Mouse (Mus musculus) liver, postnatal 0 days (tissue): ENCODE measurements around the gene Scel. TPM values are rescaled to one million over a fixed set of nuclear protein-coding genes. Genes with fewer than 3 reads are reported as not detected.

Experiments
- ATAC-seq: fragments of 200-750 bp; cut with Nextera tagmentation; 2 replicates; pipeline ENCODE4 v1.8.0; 2017; ENCODE audit warnings: mild to moderate bottlenecking, moderate library complexity
- DNase-seq: peaks from one replicate; pipeline ENCODE4 v3.0.0-alpha.2; 2016
- H3K27ac ChIP-seq: fragments of 300-500 bp; sonication (generic); 2 replicates; pipeline ENCODE4 v1.5.1; 2014; ENCODE audit warnings: antibody characterized with exemption, moderate library complexity, mild to moderate bottlenecking, low read depth
- H3K27me3 ChIP-seq: fragments of 300-500 bp; sonication (generic); 2 replicates; pipeline ENCODE4 v1.6.1; 2014; ENCODE audit warnings: low read length, control low read depth, mixed read lengths; ENCODE audit not compliant: insufficient read depth
- H3K36me3 ChIP-seq: fragments of 300-500 bp; sonication (generic); replicated peaks from 2 replicates; pipeline ENCODE4 v1.6.1; 2014; ENCODE audit warnings: mild to moderate bottlenecking, control low read depth, low read length, moderate library complexity, mixed read lengths; ENCODE audit not compliant: insufficient read depth
- H3K4me1 ChIP-seq: fragments of 300-500 bp; sonication (generic); 2 replicates; pipeline ENCODE4 v1.6.1; 2014; ENCODE audit warnings: antibody characterized with exemption, mild to moderate bottlenecking, control low read depth; ENCODE audit not compliant: insufficient read depth
- H3K4me2 ChIP-seq: fragments of 300-500 bp; sonication (generic); 2 replicates; pipeline ENCODE4 v1.6.1; 2014; ENCODE audit warnings: low read depth, mild to moderate bottlenecking, low read length, moderate library complexity, mixed read lengths
- H3K4me3 ChIP-seq: fragments of 300-500 bp; sonication (generic); 2 replicates; pipeline ENCODE4 v1.5.1; 2014; ENCODE audit warnings: low read depth, low read length
- H3K9ac ChIP-seq: fragments of 300-500 bp; sonication (generic); replicated peaks from 2 replicates; pipeline ENCODE4 v1.6.1; 2014; ENCODE audit warnings: mild to moderate bottlenecking, moderate library complexity
- H3K9me3 ChIP-seq: fragments of 300-500 bp; sonication (generic); 2 replicates; pipeline ENCODE4 v1.6.1; 2016; ENCODE audit warnings: mild to moderate bottlenecking, control low read depth, low read length, mixed read lengths
- CTCF ChIP-seq: sonication (generic); IDR thresholded peaks from 2 replicates; pipeline ENCODE4 v1.5.1; 2016; ENCODE audit warnings: antibody characterized with exemption, low read depth
- EP300 ChIP-seq: IDR thresholded peaks from 2 replicates; pipeline ENCODE4 v1.6.1; 2016; ENCODE audit warnings: antibody characterized with exemption, low read depth, mild to moderate bottlenecking
- WGBS: fragments of 180-500 bp; shearing (Covaris S2); extraction: QIAGEN DNeasy Blood & Tissue Kit; methylation state at CpG from one replicate; pipeline ENCODE4 v1.1.7; 2014; ENCODE audit not compliant: insufficient replicate concordance; 5-methylcytosine and 5-hydroxymethylcytosine counted together
- polyA plus RNA-seq: library from polyadenylated mRNA; unstranded; fragments of >200 nt; fragmentation: Nextera tagmentation; extraction: Ambion mirVana; gene quantifications from 2 replicates; pipeline ENCODE4 v1.2.1, GENCODE M21; 2015

The Scel gene
- polyA plus RNA-seq, 1 experiment from 2014 or later, result not detected

DNA sequence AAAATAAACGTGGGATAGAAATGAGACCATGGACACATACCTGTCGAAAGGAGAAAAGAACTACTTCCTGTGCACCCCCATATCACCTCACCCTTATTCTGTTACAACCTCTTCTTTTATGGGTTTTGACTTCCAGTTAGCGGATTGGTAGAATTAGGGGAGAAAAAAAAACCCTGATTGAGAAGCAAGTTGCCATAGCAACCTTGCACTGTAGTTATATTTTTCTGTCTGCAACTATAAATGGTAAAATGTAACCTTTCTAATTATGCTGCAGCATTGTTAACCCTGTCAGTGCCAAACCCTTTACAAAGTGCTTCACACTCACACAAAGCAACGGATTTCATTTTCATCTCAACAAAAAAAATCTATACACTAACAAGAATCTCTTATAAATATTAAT is 39.2 kb downstream of the Scel start:
- Histone ChIP-seq H3K27me3 (no peaks in the 10 kb centered on the region), H3K4me2 (no peak overlapping the region), H3K27ac (no peak overlapping the region), H3K4me3 (no peak overlapping the region), H3K9me3 (no peaks in the 10 kb centered on the region), H3K9ac (no peak overlapping the region), H3K36me3 (no peaks in the 10 kb centered on the region), H3K4me1 (no peaks in the 10 kb centered on the region)
- ATAC-seq, result no peak
- DNase-seq, result no peak
- 67% methylated on average over 4 of the region's 4 CpGs for whole genome bisulfite sequencing
- no peak for TF ChIP-seq CTCF
- no peak for TF ChIP-seq EP300

DNA sequence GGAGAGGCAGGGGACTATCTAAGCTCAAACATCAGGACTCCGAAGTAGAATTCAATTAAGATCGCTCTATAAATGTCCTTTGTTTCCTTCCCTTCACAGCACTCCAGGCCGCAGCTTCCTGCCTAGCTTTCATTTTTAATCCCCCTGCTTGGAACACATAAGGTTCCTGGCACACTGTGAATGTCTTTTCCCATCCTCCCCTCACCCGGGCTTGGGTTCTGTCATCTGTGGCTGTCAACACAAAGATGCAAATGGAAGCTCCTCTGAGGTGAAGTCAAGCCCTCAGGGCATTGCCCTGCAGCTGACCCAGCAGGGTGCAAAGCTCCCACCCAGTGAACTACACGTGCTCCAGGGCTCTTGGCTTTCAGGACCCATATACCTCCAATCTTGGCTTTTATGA is 43.5 kb downstream of the Scel start:
- Histone ChIP-seq H3K27me3 (no peaks in the 10 kb centered on the region), H3K27ac (no peak overlapping the region), H3K9ac (no peak overlapping the region), H3K9me3 (no peaks in the 10 kb centered on the region), H3K4me3 (no peak overlapping the region), H3K4me2 (no peak overlapping the region), H3K4me1 (no peaks in the 10 kb centered on the region), H3K36me3 (no peaks in the 10 kb centered on the region)
- 40% methylated on average over 5 of the region's 5 CpGs for WGBS
- ATAC-seq (no peak), DNase-seq (no peak)
- TF ChIP-seq CTCF, result no peak
- no peak for TF ChIP-seq EP300

DNA sequence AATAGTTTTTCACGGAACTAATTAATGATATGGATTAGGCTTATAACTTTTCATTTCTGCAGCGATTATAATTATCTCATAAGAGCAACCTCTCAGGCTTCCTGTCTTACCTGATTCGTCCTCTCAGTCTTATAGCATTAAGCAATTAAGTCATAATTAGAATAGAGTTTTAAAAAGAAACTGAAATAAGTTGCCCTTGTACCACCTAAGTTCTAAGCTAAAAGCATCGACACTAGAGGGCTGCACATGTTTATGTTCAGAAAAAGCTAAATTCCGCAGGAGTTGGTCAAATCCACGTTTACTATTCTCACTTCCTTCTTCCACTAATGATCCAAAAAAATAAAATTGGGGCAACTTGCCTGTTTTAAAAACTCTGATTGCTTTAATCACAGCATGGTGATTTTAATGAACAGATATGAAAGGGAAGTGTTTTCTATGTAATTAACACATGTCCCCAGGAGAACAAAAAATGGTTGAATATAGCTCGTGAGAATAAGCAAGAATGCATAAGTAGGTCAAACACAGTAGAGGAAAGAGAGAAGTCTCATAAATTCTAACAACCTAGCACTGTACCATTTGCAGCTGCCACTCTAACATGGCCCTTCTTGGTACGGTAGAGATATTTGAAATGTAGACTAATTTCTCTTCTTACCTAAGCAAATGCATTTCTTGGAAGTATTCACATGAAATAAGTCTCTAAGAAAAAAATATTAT is 48.4 kb downstream of the Scel start:
- no peak overlapping the region for H3K4me2 ChIP-seq
- H3K36me3 ChIP-seq, result no peaks in the 10 kb centered on the region
- TF ChIP-seq CTCF (no peak), EP300 (no peak)
- H3K9me3 ChIP-seq, result no peaks in the 10 kb centered on the region
- H3K27me3 ChIP-seq, result no peaks in the 10 kb centered on the region
- H3K4me1 ChIP-seq, result no peaks in the 10 kb centered on the region
- no peak overlapping the region for H3K9ac ChIP-seq
- H3K4me3 ChIP-seq, result no peak overlapping the region
- no peak for DNase-seq
- ATAC-seq, result no peak
- H3K27ac ChIP-seq, result no peak overlapping the region
- WGBS, result 78% methylated on average over 8 of the region's 8 CpGs

DNA sequence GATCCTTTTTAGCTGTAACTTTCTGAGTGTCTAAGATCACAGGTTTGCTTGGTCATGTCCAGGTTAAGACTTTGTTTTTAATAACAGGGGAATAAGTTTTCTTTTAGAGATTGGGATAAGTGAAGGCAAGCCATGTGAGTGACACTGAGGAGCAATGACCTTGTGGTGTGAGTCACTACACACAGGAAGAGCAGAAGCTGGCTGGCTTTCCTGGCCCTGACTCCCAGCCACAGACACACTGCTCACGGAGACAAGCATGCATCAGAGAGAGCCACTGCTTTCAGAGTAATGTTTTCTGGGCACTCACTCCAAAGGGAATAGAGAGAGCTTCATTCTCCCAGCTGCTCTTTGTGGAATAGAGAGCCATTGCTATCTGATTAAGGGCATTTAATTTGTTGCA is 54.8 kb downstream of the Scel start:
- no peaks in the 10 kb centered on the region for H3K36me3 ChIP-seq
- H3K27ac ChIP-seq, result no peak overlapping the region
- no peak overlapping the region for H3K9ac ChIP-seq
- WGBS, result 52% methylated on average over 1 of the region's 1 CpGs
- TF ChIP-seq CTCF (no peak), EP300 (no peak)
- H3K4me2 ChIP-seq, result no peak overlapping the region
- no peak overlapping the region for H3K4me3 ChIP-seq
- no peaks in the 10 kb centered on the region for H3K9me3 ChIP-seq
- DNase-seq (no peak), ATAC-seq (no peak)
- H3K27me3 ChIP-seq, result no peaks in the 10 kb centered on the region
- H3K4me1 ChIP-seq, result no peaks in the 10 kb centered on the region

DNA sequence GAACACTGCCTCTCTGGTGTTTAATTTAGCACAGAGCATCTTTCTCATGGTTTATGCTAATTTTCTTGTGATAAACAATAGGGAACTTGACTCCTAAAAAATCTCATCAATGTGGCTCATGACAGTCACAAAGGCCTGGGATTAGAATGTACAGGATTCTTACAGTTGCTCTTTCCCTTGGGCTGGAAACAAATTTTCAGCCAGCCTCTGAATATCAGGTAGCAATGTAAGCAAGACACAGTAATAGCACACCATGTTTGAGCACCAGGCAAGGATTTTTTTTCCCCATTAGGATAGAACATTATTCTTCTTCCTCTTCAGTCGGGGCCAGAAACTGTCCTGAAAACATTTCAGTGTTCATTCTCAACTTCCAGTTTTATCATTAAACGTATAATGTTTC is 55.3 kb downstream of the Scel start:
- Histone ChIP-seq H3K9me3 (no peaks in the 10 kb centered on the region), H3K27ac (no peak overlapping the region), H3K4me3 (no peak overlapping the region), H3K36me3 (no peaks in the 10 kb centered on the region), H3K27me3 (no peaks in the 10 kb centered on the region), H3K9ac (no peak overlapping the region), H3K4me2 (no peak overlapping the region), H3K4me1 (no peaks in the 10 kb centered on the region)
- DNase-seq (no peak), ATAC-seq (no peak)
- WGBS, result 50% methylated on average over 2 of the region's 2 CpGs
- TF ChIP-seq EP300 (no peak), CTCF (no peak)

DNA sequence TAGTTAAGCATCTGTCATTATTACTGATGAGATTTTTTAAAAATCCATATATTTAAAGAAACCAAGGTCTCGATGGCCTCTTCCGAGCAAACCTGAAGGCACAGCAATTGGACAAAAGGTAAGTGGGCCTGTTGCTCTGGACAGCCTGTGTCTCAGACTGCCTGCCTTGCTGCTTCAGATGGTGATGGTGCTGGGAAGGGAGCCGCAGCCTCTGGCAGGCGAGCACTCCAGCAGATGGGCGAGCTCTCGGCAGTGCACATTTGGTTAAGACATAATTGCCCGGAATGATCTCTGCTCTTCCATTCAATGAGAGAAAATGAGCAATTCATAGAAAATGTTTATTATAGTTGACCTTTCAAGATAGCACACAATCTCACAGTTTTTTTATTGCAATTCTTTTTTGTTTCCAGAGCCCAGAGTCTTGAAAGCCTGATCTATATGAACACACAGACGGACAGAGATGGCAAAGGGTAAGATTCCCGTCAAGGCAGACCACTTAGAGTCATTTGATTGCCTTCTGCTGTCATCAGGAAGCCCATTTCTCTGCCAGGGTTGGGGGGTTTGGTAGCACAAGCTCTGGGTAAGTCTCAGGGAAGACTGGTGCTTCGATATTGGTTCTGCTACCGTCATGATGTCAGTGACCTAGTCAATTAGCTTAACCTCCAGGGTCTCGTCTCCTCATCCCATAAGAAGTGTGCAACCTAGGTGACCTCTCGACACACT is 58.6 kb downstream of the Scel start:
- TF ChIP-seq EP300, result no peak
- Histone ChIP-seq H3K9ac (no peak overlapping the region), H3K4me2 (no peak overlapping the region), H3K4me1 (no peaks in the 10 kb centered on the region), H3K4me3 (no peak overlapping the region), H3K36me3 (no peaks in the 10 kb centered on the region), H3K9me3 (no peaks in the 10 kb centered on the region), H3K27ac (no peak overlapping the region), H3K27me3 (no peaks in the 10 kb centered on the region)
- WGBS, result 84% methylated on average over 13 of the region's 13 CpGs
- DNase-seq, result no peak
- ATAC-seq, result no peak
